Mouse (Mus musculus): ENCODE measurements around the gene Cbfa2t2. TPM values are rescaled to one million over a fixed set of nuclear protein-coding genes. Genes with fewer than 3 reads are reported as not detected.

Gene Cbfa2t2
- total RNA-seq, 4 experiments from 2014 or later = 46.3 to 57.2 (median 52.1) TPM

DNA sequence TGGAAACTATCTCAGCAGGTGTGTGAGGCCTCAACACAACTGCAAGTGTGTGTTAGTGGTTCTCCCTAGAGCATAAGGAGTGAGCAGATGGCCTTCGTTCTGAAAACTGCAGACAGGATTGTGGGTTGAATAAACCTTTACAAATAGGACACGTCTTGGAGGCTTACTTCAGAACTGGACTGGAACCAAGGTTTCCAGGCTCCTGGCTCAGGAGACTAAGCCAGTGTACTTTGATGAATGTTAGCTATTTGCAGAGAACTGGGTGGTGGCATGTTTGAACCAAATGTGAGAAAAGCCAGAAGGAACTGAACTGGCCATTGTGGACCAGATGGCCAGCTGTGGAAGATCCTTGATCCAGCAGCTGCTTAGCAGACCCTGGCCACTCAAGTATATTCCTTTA, 102.0 kb downstream of the Cbfa2t2 start:
- peak in 1 of 2 experiments; percentile 83 for DNase-seq (ENCODE audit: low spot score in 2 of 2)

DNA sequence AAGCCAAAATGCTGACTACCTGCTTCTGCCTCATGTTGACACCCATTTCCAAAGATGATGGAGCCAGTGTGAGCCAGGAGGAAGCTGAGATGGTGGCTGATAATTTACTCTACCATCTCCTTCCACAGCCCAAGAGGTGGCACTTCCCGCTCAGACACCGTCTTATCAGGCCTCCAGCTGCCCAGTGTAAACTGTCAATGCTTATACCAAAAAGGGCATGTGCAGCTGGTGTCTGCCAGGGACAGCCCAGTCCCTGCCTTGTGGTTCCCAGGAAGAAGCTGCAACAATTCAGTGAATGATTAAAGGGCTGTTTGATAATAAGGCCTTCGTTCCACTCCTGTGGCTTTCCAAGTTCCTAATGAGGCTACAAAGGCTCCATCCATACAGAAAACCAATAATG, 102.4 kb downstream of the Cbfa2t2 start:
- DNase-seq (ENCODE audit: low spot score in 2 of 2) = no peak

DNA sequence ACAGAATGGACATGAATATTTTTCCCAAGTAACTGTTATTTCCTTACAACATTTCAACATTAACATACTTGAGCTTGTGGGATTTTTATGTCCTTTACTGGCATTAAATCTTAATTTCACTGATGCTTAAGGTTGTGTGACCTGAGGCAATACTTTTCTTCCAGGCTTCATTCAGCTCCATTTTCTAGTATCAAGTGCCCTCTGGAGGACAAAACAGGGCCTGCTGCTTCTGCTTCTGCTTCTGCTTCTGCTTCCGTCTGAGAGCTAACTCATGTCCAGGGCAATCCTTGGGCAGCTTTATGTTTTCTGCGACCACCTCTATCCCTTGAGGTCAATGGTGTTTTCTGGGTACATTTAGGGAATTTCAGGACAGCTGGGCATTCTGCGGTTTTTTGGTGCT, 103.4 kb downstream of the Cbfa2t2 start:
- DNase-seq (ENCODE audit: low spot score in 2 of 2) = no peak

DNA sequence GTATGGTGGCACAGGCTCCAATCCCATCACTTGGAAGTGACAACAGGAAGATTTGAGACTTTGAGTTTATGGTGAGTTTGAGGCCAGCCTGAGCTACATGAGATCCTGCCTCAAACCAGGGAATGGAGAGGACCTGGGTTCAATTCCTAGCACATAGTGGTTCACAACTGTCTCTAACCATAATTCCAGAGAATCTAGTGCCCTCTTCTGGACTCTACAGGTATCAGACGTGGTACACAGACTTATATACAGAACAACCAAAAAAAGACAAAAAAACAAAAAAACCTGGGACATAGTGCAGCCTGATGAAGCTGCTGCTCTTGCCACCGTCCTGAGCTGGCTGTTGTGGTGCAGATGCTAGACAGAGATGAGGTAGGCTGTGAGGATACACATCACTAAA, 105.3 kb downstream of the Cbfa2t2 start:
- no peak for DNase-seq (ENCODE audit: low spot score in 2 of 2)

DNA sequence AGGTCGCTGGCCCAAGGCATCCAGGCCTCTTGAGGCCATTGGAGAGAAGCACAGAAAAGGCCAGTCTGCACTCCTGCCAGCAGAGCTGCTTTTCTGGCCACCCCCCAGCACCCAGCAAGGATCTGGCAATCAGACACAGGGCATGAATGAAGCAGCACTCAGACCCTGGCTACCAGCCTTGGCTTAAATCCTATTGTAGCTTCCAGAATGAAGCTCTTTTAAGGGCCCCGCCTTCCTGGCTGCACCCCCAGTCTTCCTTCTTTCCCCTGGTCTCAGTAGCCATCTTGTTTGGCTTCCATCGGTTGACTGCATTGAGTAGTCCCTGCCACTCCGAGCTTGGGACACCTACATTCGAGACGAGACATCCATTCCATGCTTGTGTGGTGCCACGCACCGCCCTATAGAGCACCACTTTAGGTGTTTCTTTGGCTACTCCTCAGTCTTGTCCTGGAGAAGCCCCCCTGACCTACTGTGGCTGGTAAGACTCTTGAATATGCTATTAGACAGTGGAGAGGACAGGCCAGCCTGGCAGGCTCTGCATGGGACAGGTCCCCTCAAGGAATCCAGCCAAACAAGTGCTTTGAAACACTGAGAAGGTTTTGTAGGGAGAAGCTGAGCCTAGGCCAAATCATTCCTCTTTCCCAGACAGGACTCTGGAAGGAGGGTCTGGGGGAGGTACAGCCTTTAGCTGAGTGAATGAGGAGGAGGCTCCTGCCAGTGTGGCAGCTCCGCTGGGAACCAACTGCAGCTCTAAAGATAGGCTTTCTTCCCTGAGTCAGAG, 107.5 kb downstream of the Cbfa2t2 start:
- peak in 1 of 2 experiments; percentile 80 for DNase-seq (ENCODE audit: low spot score in 2 of 2)

DNA sequence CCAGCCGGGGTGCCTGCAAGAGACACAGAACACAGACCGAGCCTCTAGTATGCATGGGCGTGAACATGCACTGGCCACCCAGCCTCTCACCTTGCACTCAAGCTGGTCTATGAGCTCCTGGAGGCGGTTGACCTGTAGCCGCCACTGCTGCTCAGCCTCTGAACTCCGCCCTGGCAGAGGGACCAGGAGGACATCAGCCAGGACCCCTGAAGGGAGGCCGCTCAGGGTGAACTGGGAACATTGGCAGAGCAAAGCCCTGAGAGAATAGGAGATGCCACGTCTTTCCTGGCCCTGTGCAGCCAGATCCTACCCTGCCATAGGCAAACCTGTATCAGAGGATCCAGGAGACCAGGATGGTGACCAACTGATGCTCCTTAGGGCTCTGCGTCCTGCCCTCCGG, 110.4 kb downstream of the Cbfa2t2 start, which contains the start of gene 1700003F12Rik:
1700003F12Rik (plus strand) TSS at position 375 of the 400 bp plus-strand sequence.
- DNase-seq (ENCODE audit: low spot score in 2 of 2) = no peak

DNA sequence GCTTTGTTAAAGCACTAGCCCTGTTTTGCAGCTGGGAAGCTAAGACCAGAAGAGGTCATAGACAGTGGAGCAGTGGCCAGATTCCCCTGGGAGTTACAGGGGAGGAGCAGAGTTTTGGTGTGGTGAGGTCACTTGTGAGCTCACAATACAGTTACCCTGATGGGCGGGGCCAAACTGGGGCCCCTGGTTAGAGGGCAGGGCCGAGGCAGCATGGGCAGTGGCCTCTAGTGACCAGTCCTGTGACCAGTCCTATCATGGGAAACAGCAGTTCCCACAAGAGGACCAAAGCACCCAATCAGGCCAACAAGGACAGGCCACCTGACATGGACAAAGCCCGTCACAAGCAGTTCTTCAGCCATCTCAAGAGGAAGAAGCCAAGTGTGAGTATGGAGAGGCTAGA, 112.4 kb downstream of the Cbfa2t2 start:
- DNase-seq (ENCODE audit: low spot score in 2 of 2) = no peak

DNA sequence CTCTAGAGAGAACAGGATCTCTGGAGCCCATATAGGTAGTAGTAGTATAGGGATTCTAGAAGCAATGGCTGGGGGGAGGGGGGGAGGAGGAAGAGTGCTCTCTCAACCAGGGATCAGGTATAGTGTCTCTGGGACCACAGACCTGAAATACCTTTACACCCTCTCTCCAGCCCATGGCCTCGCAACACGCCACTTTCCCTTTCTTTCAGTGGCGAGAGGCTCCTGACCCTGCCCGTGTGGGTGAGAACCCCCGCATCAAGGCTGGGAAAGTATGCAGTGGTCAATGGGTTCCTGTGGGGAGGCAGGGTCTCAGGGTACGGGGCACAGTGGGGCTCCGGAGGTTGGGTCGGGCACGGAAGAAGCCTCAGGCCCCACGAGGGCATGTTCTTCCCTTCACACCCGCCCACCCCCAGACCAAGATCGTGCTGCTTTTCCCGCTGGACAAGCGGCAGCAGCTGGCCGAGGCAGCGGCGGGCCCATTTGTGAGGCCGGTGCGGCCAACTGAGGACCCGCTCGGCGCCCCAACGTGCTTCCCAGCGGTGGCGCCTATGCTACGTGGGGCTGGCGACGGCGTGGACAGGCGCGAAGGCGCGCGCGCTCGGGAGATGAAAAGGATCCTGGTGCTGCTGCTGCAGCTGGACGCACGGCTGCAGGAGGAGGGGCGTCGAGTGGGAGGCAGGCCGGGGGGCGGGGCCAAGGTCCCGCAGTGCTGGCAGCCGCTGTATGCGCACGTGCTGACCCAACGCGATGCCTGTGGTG, 113.0 kb downstream of the Cbfa2t2 start:
- no peak for DNase-seq (ENCODE audit: low spot score in 2 of 2)

DNA sequence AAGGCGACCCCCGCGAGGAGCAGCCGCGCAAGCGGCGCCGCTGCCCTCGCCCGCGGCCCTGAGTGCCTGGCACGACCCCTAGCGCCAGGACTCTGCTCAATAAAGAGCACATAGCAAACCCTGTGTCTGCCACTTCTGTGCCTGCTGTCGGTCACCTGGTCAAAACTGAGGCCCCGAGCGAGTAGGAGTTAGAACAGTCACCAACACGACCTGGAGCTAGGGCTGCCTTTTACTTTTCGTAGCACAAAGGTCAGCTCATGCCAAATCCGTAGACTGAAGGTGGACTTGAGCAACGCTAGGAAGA, 113.6 kb downstream of the Cbfa2t2 start:
- DNase-seq (ENCODE audit: low spot score in 2 of 2) = no peak

DNA sequence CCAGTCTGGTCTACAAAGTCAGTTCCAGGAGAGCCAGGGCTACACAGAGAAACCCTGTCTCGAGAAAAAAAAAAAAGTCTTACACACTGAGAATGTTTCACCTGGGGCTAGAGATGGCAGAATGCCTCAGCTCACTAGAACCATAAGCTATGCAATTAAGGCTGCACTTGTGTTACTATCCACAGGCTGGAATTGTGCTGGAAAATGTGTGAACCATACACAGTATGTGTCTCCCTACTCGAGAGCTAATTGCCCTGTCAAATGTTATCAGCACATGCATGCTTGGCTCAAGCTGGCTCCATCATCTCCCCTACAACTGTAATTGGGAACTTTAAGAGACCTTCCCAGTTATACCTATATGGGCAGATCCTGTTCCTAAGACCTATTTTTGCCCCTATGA, 114.7 kb downstream of the Cbfa2t2 start:
- DNase-seq (ENCODE audit: low spot score in 2 of 2) = no peak

DNA sequence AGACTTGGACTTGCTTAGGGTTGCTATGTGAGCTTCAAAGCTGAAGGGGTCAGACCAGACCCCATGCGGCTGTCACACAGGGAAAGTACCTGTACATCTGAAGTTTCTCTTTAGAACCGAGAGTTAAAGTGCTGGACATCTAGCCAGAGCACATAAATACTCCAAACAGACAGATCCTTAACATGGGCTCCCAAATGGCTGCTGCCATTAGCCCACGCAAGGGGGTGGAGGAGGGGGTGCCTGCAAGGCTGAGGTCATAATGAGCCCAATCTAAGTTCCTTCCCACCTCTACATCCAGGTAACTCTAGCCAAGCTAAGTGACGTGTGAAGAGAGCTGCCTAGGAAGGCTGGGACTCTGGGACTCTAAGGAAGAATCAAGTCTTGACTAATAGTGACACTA, 115.2 kb downstream of the Cbfa2t2 start, which contains the start of gene Actl10:
Actl10 (plus strand) TSS at position 301 of the 400 bp plus-strand sequence.
- DNase-seq (ENCODE audit: low spot score in 2 of 2) = no peak

DNA sequence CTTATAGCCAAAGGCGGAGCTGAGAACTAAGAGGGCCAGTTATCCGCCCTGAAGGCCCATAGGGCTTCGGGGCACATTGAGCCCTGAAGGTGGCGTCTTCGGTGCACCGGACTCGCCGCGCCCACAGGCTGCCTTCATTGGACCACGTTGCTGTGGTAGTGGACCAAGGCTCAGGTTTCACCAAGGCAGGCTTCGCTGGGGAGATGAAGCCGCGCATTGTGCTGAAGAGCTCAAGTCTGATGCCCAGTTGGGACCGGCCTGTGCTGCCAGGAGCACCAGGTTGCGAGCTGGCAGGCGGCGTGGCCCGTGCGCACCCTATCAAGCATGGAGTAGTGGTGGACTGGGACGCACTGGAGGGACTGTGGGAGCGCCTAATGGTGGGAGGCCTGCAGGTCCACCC, 115.6 kb downstream of the Cbfa2t2 start:
- no peak for DNase-seq (ENCODE audit: low spot score in 2 of 2)

DNA sequence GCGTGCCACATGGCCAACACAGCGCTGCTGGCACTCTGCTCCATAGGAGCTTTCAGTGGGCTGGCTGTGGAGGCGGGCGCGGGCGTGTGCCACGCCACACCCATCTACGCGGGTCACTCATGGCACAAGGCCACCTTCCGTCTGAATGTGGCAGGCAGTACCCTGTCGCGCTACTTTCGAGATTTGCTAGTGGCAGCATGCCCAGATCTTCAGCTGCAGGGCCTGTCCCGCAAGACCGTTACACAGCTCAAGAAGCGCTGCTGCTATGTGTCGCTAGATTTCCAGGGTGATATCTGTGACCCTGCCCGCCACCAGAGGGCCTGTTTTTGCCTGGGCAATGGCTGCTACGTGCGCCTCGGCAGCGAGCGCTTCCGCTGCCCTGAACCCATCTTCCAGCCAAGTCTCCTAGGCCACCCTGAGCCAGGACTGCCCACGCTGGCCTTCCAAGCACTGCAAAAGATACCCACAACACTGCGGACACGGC, 116.2 kb downstream of the Cbfa2t2 start:
- no peak for DNase-seq (ENCODE audit: low spot score in 2 of 2)

DNA sequence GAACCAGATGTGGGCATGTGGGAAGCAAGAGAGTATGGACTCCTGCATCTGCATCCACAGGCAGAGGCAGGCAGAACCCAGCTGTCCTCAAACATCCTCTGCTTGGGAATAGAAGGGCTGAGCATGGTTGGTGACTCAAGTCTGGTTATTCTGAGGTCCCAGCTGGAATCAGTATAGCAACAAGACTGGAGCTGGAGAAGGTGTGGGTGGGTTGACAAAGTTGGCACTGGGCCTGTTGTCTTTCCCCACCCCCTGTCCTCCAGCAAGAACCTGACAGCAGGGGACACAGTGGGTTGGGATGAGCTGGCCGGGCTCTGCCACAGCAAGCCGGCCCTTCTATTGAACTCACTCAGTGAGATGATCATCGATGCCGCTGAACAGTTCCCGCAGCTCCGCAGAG, 119.0 kb downstream of the Cbfa2t2 start:
- peak in 1 of 2 experiments; percentile 81 for DNase-seq (ENCODE audit: low spot score in 2 of 2)

DNA sequence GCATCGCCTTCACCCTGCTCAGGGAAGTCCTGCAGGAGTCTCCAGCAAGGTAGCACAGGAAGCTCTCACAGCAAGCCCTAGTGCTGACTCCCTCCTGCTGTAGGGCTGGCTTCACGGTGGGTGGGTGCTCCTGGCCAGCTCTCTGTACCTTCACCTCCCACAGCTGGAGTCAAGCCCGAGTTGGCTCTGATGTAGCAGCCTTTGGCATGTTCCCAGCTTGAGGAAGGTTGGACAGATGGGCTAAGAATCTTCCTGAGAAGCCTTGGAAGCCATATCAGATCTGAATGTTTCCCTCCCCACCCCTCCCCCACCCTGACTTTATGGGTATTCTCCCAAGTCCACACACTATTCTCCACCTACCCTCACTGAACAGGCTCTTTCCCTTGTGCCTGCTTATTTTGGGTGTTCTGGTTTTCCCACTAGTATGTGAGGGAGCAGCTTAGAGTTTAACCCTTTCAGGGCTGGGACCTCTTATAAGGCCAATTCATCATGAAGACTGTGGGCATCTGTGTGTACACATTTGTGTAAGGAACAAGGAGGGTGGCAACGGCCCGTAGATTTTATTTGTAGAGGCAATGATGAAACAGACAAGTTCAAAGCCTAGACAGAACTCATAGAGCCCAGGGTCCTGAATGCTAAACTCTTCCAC, 121.0 kb downstream of the Cbfa2t2 start:
- peak in 1 of 2 experiments; percentile 71 for DNase-seq (ENCODE audit: low spot score in 2 of 2)

DNA sequence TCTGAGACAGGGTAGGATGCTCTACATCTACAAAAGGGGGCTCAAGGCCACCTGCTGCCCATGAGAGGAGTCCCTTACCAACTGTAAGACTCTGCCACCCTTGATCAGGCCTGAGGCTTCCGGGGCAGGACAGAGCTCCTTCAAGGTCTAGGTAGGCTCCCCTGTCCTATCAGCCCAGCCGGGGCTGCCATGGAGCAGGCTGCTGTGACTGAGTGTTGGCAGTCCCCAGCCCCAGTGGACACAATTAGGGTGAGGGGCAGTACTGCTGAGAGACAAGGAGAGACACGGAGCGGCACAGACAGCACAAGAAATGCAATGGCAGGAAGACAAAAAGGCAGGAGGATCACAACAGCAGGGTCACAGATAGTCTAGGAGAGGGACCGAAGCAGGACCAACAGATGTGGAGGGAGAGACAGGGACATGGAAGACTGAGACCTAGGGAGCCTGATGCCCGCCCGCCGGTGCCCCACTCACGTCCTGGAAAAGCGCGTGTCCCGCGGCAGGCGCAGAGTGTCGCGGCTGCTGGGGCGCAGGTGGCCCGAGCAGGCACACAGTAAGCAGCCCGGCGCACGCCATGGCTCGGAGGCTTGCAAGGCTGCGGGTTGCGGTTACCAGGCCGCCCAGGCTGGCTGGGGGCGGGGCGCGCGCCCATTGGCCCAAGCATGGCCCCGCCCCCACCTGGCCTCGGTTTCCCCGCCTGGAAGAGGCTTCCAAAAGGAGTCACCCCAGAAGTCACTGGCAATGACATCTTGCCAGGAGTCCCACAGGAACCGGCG, 122.2 kb downstream of the Cbfa2t2 start, which contains the start of gene Necab3:
Necab3 (minus strand) TSS at position 627 of the 776 bp plus-strand sequence.
- DNase-seq (ENCODE audit: low spot score in 2 of 2) = no peak

DNA sequence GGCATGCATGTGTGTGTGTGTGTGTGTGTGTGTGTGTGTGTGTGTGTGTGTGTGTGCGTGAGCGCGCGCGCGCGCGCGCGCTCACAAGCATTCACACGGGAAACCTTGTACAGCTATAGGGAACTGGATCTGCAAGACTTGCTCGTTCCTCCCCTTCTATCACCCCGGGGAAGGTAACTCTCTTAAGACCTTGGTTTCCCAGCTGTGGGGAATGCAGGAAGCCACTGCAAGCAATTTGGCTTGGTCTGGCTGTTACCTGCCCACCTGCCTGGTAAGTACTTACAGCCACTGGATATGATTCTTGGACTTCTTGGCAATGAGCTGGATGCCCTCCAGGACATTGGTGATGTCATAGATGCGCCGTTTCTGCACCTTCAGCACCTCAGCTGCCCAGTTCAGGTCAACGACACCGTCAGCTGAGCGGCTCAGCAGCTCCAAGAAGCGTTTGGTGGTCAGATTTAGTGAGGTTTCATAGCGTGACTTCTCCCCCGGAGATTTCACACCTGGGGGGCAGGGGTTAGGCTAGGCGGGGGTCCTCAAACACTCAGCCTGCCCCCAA, 127.4 kb downstream of the Cbfa2t2 start:
- DNase-seq (ENCODE audit: low spot score in 2 of 2) = no peak

DNA sequence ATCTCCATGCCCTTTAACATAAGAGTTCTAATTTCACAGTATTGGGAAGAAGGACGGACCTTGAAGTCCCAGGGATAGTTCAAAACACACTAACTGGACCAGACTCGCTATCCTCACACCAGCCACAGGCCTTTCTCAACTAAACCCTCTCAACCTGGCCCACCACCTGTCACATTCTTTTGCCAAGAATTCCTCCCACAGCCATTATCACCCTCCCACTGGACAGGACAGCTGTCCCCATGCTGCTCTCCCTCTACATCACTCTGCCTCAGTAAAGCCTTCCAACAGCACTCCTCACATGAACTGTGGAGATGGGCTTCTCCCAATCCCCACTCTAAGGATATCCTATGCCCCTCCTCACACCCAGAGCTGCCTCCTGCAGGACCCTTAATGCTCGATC, 129.3 kb downstream of the Cbfa2t2 start:
- no peak for DNase-seq (ENCODE audit: low spot score in 2 of 2)

DNA sequence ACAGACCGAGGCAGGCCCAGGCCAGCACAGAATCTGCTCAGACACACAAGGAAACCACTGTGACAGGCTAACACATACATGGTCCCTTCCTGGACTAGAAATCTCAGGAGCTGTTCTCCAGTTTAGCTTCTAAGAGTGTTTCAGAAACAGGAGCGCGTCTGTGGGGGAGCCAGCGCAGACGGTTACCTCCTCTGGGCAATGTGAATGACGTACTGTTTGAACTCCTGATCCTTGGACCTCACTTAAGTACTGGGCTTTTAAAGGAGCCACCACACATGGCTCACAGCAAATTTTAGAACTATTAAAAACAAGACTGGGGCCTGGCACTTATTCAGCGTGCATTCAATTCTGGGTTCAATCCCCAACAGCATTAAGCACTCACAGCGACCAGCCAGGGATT, 130.4 kb downstream of the Cbfa2t2 start:
- no peak for DNase-seq (ENCODE audit: low spot score in 2 of 2)

DNA sequence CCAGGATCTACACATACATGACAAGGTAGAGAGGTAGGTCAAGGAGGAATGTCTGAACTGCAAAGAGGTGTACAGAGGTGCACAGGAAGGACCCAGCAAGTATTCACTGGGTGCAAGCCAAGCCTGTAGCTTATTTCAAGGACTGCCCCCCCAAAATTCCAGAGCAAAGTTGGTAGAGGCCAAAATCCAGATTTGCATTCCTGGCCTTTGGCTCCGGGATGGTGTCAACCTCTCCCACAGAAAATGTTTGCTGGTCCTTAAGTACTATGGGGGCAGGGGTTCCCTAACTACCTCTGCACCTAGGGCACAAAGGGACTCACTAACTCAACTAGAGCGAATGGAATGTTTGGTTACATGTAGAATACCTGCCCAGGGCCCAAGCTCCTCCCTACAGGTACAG, 131.5 kb downstream of the Cbfa2t2 start:
- DNase-seq (ENCODE audit: low spot score in 2 of 2) = no peak

Measured in left cerebral cortex, adult 8-10 months (tissue).